Mouse (Mus musculus) embryonic facial prominence, embryonic 10.5 days (tissue): ENCODE measurements around the gene Pramef25. TPM values are rescaled to one million over a fixed set of nuclear protein-coding genes. Genes with fewer than 3 reads are reported as not detected.
"Not testable (repeated sequence)": the region's sequence is repeated elsewhere in the genome, so short reads cannot be mapped to it uniquely, and the experiment has no call there.

Experiments used
- DNase-seq: peaks from one replicate; pipeline ENCODE4 v3.0.0-alpha.2; 2017; ENCODE audit warnings: low spot score
- H3K27ac ChIP-seq: fragments of 300-500 bp; sonication (generic); replicated peaks from 2 replicates; pipeline ENCODE4 v1.5.1; 2016; ENCODE audit warnings: mild to moderate bottlenecking
- H3K27me3 ChIP-seq: fragments of 300-500 bp; sonication (generic); replicated peaks from 2 replicates; pipeline ENCODE4 v1.6.1; 2016; ENCODE audit warnings: low read depth, mild to moderate bottlenecking; ENCODE audit not compliant: poor library complexity, severe bottlenecking
- H3K36me3 ChIP-seq: fragments of 300-500 bp; sonication (generic); replicated peaks from 2 replicates; pipeline ENCODE4 v1.6.1; 2016; ENCODE audit warnings: mild to moderate bottlenecking, moderate library complexity
- H3K4me1 ChIP-seq: fragments of 300-500 bp; sonication (generic); 2 replicates; pipeline ENCODE4 v1.6.1; 2016
- H3K4me3 ChIP-seq: fragments of 300-500 bp; sonication (generic); 2 replicates; pipeline ENCODE4 v1.5.1; 2016; ENCODE audit warnings: mild to moderate bottlenecking, moderate library complexity
- H3K9me3 ChIP-seq: fragments of 300-500 bp; sonication (generic); 2 replicates; pipeline ENCODE4 v1.6.1; 2016; ENCODE audit warnings: mild to moderate bottlenecking
- WGBS: fragments of 180-500 bp; shearing (Covaris S2); methylation state at CpG from one replicate; pipeline ENCODE4 v1.1.7; 2016; 5-methylcytosine and 5-hydroxymethylcytosine counted together
- polyA plus RNA-seq: library from polyadenylated mRNA; unstranded; fragments of >200 nt; fragmentation: Nextera tagmentation; extraction: Ambion mirVana; gene quantifications from 2 replicates; pipeline ENCODE4 v1.2.1, GENCODE M21; 2016

The Pramef25 gene
- not detected in 2 replicates for polyA plus RNA-seq

DNA sequence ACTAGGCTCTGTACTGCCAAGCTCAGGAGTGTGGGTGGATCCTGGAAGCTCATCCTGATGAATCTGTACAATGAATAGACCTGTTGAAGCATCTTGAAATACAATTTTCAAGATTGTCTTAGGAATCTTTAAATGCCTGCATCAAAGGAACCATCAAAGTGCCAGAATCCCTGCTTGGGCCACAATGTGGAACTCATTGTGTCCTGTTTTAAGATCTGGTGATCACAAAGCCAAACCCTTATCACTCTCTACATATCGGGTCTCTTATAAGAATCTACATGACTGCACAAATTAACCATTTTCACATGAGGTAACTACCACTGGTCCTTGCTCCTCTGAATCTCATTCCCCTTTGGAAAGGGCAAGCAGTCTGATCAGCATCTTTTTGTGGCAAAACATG, at the start of gene Pramef25:
Gene Pramef25, minus strand, starts transcription at position 101 of the 400 bp plus-strand sequence.
- H3K9me3 ChIP-seq = peaks cover 38% of the 10 kb centered on the region
- not testable (repeated sequence) for H3K36me3 ChIP-seq, H3K27ac ChIP-seq, H3K27me3 ChIP-seq, H3K4me3 ChIP-seq, DNase-seq, H3K4me1 ChIP-seq
- WGBS = 88% methylated on average over 1 of the region's 1 CpGs

DNA sequence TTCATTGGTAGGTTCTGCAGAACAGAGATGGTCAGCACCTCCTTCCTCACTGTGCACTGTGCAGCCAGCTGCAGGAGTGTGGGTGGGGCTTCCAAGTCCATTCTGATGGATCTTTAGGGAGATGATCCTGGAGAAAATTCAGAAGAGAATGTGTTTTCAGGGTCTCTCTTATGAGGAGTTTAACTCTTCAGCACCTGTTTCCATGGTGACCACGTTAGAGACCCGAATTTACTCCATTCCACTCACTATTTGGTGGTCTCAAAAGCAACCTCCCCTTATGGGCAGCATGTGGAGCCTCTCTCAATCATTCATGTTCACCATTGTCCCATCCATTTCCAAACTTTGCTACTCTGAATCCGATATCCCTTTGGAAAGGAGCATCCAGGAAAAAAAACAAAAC, 43.5 kb upstream of the Pramef25 start, which contains the start of gene Pramef17:
Gene Pramef17, minus strand, starts transcription at position 101 of the 400 bp plus-strand sequence.
- H3K4me1 ChIP-seq, H3K36me3 ChIP-seq, H3K27me3 ChIP-seq, DNase-seq, H3K4me3 ChIP-seq, H3K27ac ChIP-seq: not testable (repeated sequence)
- WGBS = 56% methylated on average over 3 of the region's 3 CpGs
- peaks cover 16% of the 10 kb centered on the region; the same call in 1 of the 2 replicates for H3K9me3 ChIP-seq

DNA sequence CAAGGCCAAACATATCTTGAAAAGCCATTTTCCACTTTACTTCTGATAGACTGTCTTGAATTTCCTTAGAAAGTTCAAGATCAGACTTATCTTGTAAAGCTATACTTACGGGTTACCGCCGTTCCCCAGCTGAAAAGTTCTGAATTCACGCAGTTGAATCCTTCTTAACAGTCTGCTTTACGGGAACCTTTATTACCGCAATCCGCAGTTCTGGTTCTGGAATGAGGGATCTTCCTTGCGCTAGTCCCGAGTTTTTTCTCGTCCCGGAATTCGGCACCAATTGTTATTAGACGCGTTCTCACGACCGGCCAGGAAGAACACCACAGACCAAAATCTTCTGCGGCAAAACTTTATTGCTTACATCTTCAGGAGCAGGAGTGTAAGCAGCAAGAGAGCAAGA, 37.3 kb upstream of the Pramef25 start:
- H3K9me3 ChIP-seq, H3K27me3 ChIP-seq, H3K36me3 ChIP-seq, H3K27ac ChIP-seq, H3K4me1 ChIP-seq, H3K4me3 ChIP-seq, DNase-seq: not testable (repeated sequence)
- WGBS = 94% methylated on average over 17 of the region's 17 CpGs

DNA sequence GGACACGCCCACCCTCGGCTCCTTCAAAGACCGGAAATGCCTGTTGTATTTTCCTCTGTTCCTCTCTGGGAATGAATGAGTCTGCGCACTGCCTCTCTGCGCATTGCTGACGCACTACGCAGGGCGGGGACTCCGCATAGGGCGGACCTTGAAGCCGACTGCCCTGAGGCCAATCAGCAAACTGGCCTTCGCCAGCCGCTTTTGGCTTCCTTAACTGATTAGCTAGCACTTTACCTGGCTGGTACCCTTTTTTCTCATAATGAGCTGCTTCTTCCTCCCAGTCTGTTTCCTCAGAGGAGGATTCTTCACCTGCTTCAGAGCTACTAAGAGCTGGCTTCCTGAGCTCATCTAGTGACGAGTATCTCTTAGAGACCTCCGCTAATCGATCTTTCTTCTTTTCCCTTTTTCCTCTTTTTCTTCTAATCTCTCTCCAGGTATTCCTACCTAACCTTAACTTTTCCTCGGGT, 36.7 kb upstream of the Pramef25 start:
- not testable (repeated sequence) for H3K9me3 ChIP-seq, H3K27me3 ChIP-seq, H3K27ac ChIP-seq, DNase-seq, H3K36me3 ChIP-seq, H3K4me1 ChIP-seq, H3K4me3 ChIP-seq
- 95% methylated on average over 13 of the region's 17 CpGs for WGBS

DNA sequence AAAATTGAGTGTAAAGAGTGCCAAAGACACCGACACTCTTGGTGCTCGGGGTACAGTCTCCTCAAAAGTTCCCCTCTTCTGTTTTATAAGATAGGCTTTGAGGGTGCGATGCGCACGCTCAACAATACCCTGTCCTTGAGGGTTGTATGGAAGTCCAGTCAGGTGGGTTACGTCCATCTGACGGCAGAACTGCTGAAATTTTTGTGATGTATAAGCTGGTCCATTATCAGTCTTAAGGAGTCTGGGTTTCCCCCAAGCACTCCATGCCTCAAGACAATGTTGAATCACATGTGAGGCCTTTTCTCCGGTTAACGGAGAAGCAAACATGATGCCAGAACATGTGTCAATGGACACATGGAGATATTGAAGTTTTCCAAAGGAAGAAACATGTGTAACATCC, 34.9 kb upstream of the Pramef25 start:
- not testable (repeated sequence) for H3K4me1 ChIP-seq, H3K9me3 ChIP-seq, H3K27me3 ChIP-seq, H3K4me3 ChIP-seq, H3K36me3 ChIP-seq, DNase-seq, H3K27ac ChIP-seq
- WGBS = 97% methylated on average over 6 of the region's 9 CpGs

DNA sequence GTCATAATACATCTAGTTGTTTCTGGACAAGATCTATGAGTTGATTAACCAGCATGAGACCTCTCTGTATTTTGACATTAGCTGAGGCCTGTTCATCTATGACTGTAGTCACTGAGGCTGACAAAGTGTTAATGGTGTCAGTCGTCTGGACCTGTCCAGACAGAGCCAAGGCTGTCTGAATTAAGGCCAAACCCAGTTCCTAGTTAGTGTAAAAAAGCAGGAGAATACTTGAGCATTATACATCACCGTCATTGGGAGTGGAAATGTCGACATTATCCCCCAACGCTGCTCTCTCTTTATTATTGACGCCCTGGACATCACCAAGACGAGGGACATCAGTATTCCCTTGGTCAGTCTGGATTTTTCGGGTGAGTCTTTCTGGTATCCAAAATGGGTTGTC, 34.3 kb upstream of the Pramef25 start:
- H3K36me3 ChIP-seq, DNase-seq, H3K9me3 ChIP-seq, H3K27me3 ChIP-seq, H3K4me1 ChIP-seq, H3K27ac ChIP-seq, H3K4me3 ChIP-seq: not testable (repeated sequence)
- WGBS = no CpG with 5 or more reads among the region's 7 CpGs

DNA sequence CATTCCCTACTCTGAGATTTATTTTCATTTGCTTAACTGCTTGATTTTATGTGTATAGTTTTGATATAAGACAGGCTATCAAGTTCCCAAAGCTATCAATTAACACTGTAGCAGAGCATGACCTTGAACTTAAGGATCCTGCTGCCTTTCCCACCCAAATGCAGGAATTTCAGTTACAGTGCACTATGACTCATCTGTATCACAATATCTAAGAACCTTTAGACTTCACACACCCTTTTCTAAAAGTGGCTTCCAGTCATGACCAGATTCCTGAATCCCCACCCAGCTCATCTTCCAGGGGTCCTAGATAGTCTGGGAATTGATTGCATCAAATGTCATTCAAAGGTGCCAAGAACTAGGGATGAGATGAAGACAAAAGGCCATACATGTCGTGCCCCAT, 32.6 kb upstream of the Pramef25 start:
- H3K27ac ChIP-seq, H3K9me3 ChIP-seq, H3K4me1 ChIP-seq, H3K36me3 ChIP-seq, DNase-seq, H3K27me3 ChIP-seq, H3K4me3 ChIP-seq: not testable (repeated sequence)
- WGBS = 80% methylated on average over 1 of the region's 1 CpGs

DNA sequence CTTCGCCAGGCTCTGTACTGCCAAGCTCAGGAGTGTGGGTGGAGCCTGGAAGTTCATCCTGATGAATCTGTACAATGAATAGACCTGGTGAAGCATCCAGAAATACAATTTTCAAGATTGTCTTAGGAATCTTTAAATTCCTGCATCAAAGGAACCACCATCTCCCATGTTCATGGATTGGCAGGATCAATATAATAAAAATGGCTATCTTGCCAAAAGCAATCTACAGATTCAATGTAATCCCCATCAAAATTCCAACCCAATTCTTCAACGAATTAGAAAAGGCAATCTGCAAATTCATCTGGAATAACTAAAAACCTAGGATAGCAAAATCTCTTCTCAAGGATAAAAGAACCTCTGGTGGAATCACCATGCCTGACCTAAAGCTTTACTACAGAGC, 16.0 kb upstream of the Pramef25 start, which contains the start of gene Gm13101:
Gene Gm13101, minus strand, starts transcription at position 101 of the 400 bp plus-strand sequence.
- H3K36me3 ChIP-seq, H3K27me3 ChIP-seq, H3K4me3 ChIP-seq, H3K4me1 ChIP-seq, DNase-seq, H3K27ac ChIP-seq: not testable (repeated sequence)
- 58% methylated on average over 2 of the region's 2 CpGs for WGBS
- H3K9me3 ChIP-seq = peaks cover 14% of the 10 kb centered on the region

DNA sequence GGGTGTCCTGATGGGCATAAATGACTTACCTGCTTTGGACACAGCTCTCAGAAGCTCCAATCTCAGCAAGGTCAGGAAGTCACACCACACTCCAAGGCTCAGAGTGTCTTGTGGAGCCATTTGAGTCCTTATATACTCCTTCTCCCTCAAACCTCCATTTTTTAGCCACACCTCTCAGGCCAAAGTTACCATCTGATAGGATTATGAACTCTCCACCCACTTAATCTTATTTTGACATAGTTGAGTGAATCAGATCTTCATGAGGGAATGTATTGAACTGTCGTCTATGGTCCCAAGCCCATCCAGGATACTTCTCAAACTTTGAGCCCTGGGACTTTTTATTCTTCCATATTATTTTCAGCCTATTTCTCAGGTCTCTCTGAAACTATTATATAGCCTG, 50.5 kb downstream of the Pramef25 start, which contains the start of gene Pramef6:
Gene Pramef6, minus strand, starts transcription at position 101 of the 400 bp plus-strand sequence.
- not testable (repeated sequence) for DNase-seq, H3K27me3 ChIP-seq, H3K4me1 ChIP-seq, H3K36me3 ChIP-seq, H3K4me3 ChIP-seq, H3K27ac ChIP-seq
- peaks cover 32% of the 10 kb centered on the region for H3K9me3 ChIP-seq
- 86% methylated on average over 1 of the region's 1 CpGs for WGBS

Other genes with a start within 250 kb of the Pramef25 start
- gene Gm13089, start 248.3 kb downstream of the Pramef25 start, polyA plus RNA-seq = not detected in 2 replicates
- gene Gm13078, start 231.6 kb downstream of the Pramef25 start, polyA plus RNA-seq = not detected in 2 replicates
- gene Gm13023, start 161.7 kb downstream of the Pramef25 start, polyA plus RNA-seq = not detected in 2 replicates
- not detected in 2 replicates for gene Gm13084, start 134.9 kb downstream of the Pramef25 start, polyA plus RNA-seq
- gene Gm13103, start 104.5 kb downstream of the Pramef25 start, polyA plus RNA-seq = not detected in 2 replicates
- not detected in 2 replicates for gene Pramef6, start 50.6 kb downstream of the Pramef25 start, polyA plus RNA-seq
- gene Gm13101, start 15.9 kb upstream of the Pramef25 start, polyA plus RNA-seq = not detected in 2 replicates
- not detected in 2 replicates for gene Pramef17, start 43.4 kb upstream of the Pramef25 start, polyA plus RNA-seq
- gene Pramel4, start 108.1 kb upstream of the Pramef25 start, polyA plus RNA-seq = not detected in 2 replicates
- gene Gm13102, start 155.5 kb upstream of the Pramef25 start, polyA plus RNA-seq = not detected in 2 replicates
- not detected in 2 replicates for gene Oog3, start 211.6 kb upstream of the Pramef25 start, polyA plus RNA-seq
- not detected in 2 replicates for gene Oog2, start 239.7 kb upstream of the Pramef25 start, polyA plus RNA-seq